Mouse (Mus musculus): ENCODE data around the gene Gm6793. TPM values are rescaled to one million over a fixed set of nuclear protein-coding genes. Genes with fewer than 3 reads are reported as not detected.

Gm6793 gene
- 0.23 and 0.53 TPM in 2 replicates for polyA plus RNA-seq (2015; fragmentation: Nextera tagmentation; extraction: Ambion mirVana)

- no peak for DNase-seq (ENCODE audit: low spot score)
These were observed at the start of gene Gm6793 for GRCm38 (mm10) chr8:112014936-112015335. Gene Gm6793, minus strand, starts transcription at chr8:112015036.

- peak; percentile 56 for DNase-seq (ENCODE audit: low spot score)
These were observed 46.5 kb upstream of the Gm6793 start for GRCm38 (mm10) chr8:112061372-112061771.

GRCm38 (mm10) chr8:112054456-112054855, 39.6 kb upstream of the Gm6793 start:
- DNase-seq (ENCODE audit: low spot score), result no peak

- DNase-seq (ENCODE audit: low spot score), result no peak
These were observed 36.7 kb upstream of the Gm6793 start for GRCm38 (mm10) chr8:112051537-112051936.

GRCm38 (mm10) chr8:112049984-112050383, 35.1 kb upstream of the Gm6793 start:
- no peak for DNase-seq (ENCODE audit: low spot score)

GRCm38 (mm10) chr8:112048293-112048692, 33.5 kb upstream of the Gm6793 start:
- DNase-seq (ENCODE audit: low spot score), result no peak

- DNase-seq (ENCODE audit: low spot score), result peak; percentile 78
These were observed 31.1 kb upstream of the Gm6793 start for GRCm38 (mm10) chr8:112045896-112046295.

- DNase-seq (ENCODE audit: low spot score), result no peak
These were observed 30.3 kb upstream of the Gm6793 start for GRCm38 (mm10) chr8:112045182-112045581.

GRCm38 (mm10) chr8:112037521-112037920, 22.7 kb upstream of the Gm6793 start:
- no peak for DNase-seq (ENCODE audit: low spot score)

GRCm38 (mm10) chr8:112034603-112035002, 19.8 kb upstream of the Gm6793 start:
- DNase-seq (ENCODE audit: low spot score), result peak; percentile 71

GRCm38 (mm10) chr8:112033071-112033470, 18.2 kb upstream of the Gm6793 start:
- no peak for DNase-seq (ENCODE audit: low spot score)

GRCm38 (mm10) chr8:112030663-112031062, 15.8 kb upstream of the Gm6793 start:
- no peak for DNase-seq (ENCODE audit: low spot score)

GRCm38 (mm10) chr8:112029455-112029854, 14.6 kb upstream of the Gm6793 start:
- no peak for DNase-seq (ENCODE audit: low spot score)

GRCm38 (mm10) chr8:112011816-112012242, 3.0 kb downstream of the Gm6793 start:
- DNase-seq (ENCODE audit: low spot score), result peak; percentile 31

GRCm38 (mm10) chr8:112010997-112011815, 3.6 kb downstream of the Gm6793 start, which contains the start of the genes Kars and Terf2ip:
Gene Kars, minus strand, starts transcription at chr8:112011323.
Gene Terf2ip, plus strand, starts transcription at chr8:112011398.
- peak; percentile 93 for DNase-seq (ENCODE audit: low spot score)

- DNase-seq (ENCODE audit: low spot score), result no peak
These were observed 5.3 kb downstream of the Gm6793 start for GRCm38 (mm10) chr8:112009558-112009957.

- DNase-seq (ENCODE audit: low spot score), result no peak
These were observed 7.2 kb downstream of the Gm6793 start for GRCm38 (mm10) chr8:112007669-112008068.

- no peak for DNase-seq (ENCODE audit: low spot score)
These were observed 9.2 kb downstream of the Gm6793 start for GRCm38 (mm10) chr8:112005601-112006000.

- DNase-seq (ENCODE audit: low spot score), result no peak
These were observed 10.1 kb downstream of the Gm6793 start for GRCm38 (mm10) chr8:112004754-112005153.

- DNase-seq (ENCODE audit: low spot score), result no peak
These were observed 22.2 kb downstream of the Gm6793 start for GRCm38 (mm10) chr8:111992703-111993039.

- peak; percentile 89 for DNase-seq (ENCODE audit: low spot score)
These were observed 22.7 kb downstream of the Gm6793 start, which contains the start of gene Adat1 for GRCm38 (mm10) chr8:111992013-111992702. Gene Adat1, minus strand, starts transcription at chr8:111992302.

GRCm38 (mm10) chr8:111991278-111991677, 23.6 kb downstream of the Gm6793 start:
- DNase-seq (ENCODE audit: low spot score), result no peak

Measured in thymus, postnatal 0 days (tissue).